Mouse (Mus musculus): ENCODE measurements at regions not wholly inside any gene's neighbourhood (a gene's known extent, or its start where the extent isn't known, plus 50 kb on each side); places are given as distances from the start of the nearest gene placed in this dataset.

DNA sequence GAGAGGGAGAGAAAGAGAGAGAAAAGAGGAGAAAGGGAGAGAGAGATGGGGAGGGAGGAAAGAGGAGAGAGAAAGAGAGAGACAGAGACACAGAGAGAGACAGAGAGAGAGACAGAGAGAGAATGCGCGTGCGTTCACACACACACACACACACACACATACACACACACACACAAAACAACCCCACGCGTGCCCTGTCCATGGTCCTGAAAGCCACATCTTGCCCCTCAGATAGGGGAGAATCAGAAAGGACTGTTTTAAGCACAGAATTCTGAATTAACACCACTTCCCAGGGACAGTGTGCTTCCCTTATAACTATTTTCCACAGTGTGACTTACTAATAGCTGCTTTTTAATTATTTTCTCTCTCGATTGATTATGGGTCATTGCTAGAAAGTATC, 368.7 kb upstream of the Camk1g start:
- TF ChIP-seq TAL1 (IDR thresholded peaks at IDR 0.05; ENCODE audit: low read length), result no peak
- TF ChIP-seq GATA1 (IDR thresholded peaks at IDR 0.05; ENCODE audit: low read length), result no peak
